Mouse (Mus musculus) forebrain, postnatal 0 days (tissue): ENCODE data around the gene Actl6b. TPM values are rescaled to one million over a fixed set of nuclear protein-coding genes. Genes with fewer than 3 reads are reported as not detected.

Experiments
- ATAC-seq: fragments of 200-750 bp; cut with Nextera tagmentation; 2 replicates; pipeline ENCODE4 v1.8.0; 2017; ENCODE audit warnings: mild to moderate bottlenecking, moderate library complexity
- DNase-seq: peaks from one replicate; pipeline ENCODE4 v3.0.0-alpha.2; 2015
- H3K27ac ChIP-seq: fragments of 300-500 bp; sonication (generic); 2 replicates; pipeline ENCODE4 v1.5.1; 2014; ENCODE audit warnings: low read depth, mild to moderate bottlenecking, antibody characterized with exemption, low read length, moderate library complexity, mixed read lengths
- H3K27me3 ChIP-seq: fragments of 300-500 bp; sonication (generic); 2 replicates; pipeline ENCODE4 v1.6.1; 2014; ENCODE audit warnings: mild to moderate bottlenecking, low read length, mixed read lengths; ENCODE audit not compliant: insufficient read depth
- H3K36me3 ChIP-seq: fragments of 300-500 bp; sonication (generic); 2 replicates; pipeline ENCODE4 v1.6.1; 2014; ENCODE audit warnings: mild to moderate bottlenecking, moderate library complexity; ENCODE audit not compliant: insufficient read depth
- H3K4me1 ChIP-seq: fragments of 300-500 bp; sonication (generic); 2 replicates; pipeline ENCODE4 v1.6.1; 2014; ENCODE audit warnings: antibody characterized with exemption; ENCODE audit not compliant: insufficient read depth
- H3K4me2 ChIP-seq: fragments of 300-500 bp; sonication (generic); 2 replicates; pipeline ENCODE4 v1.6.1; 2014; ENCODE audit warnings: low read depth, mild to moderate bottlenecking, moderate library complexity
- H3K4me3 ChIP-seq: fragments of 300-500 bp; sonication (generic); 2 replicates; pipeline ENCODE4 v1.5.1; 2014; ENCODE audit warnings: low read depth, low read length, mixed read lengths
- H3K9ac ChIP-seq: fragments of 300-500 bp; sonication (generic); 2 replicates; pipeline ENCODE4 v1.6.1; 2014; ENCODE audit warnings: mild to moderate bottlenecking
- H3K9me3 ChIP-seq: fragments of 300-500 bp; sonication (generic); 2 replicates; pipeline ENCODE4 v1.6.1; 2016; ENCODE audit warnings: low read length
- CTCF ChIP-seq: sonication (generic); IDR thresholded peaks from 2 replicates; pipeline ENCODE4 v1.5.1; 2016; ENCODE audit warnings: antibody characterized with exemption, control low read depth, low read depth
- WGBS: fragments of 180-500 bp; shearing (Covaris S2); extraction: QIAGEN DNeasy Blood & Tissue Kit; methylation state at CpG from one replicate; pipeline ENCODE4 v1.1.7; 2014; 5-methylcytosine and 5-hydroxymethylcytosine counted together
- polyA plus RNA-seq: library from polyadenylated mRNA; unstranded; fragments of >200 nt; fragmentation: Nextera tagmentation; extraction: Ambion mirVana; gene quantifications from 2 replicates; pipeline ENCODE4 v1.2.1, GENCODE M21; 2015
- total RNA-seq: library from RNA; depleted of rRNA; stranded (reverse); fragments of >200 nt; gene quantifications from 2 replicates; pipeline ENCODE4 v1.2.3, GENCODE M21; 2014

The Actl6b gene
- total and polyA plus RNA-seq, 2 experiments from 2014 or later = 254 to 281 TPM

- no peaks in the 10 kb centered on the region for H3K27me3 ChIP-seq
- DNase-seq = no peak
- H3K4me1 ChIP-seq = no peaks in the 10 kb centered on the region
Measured at GRCm38 (mm10) chr5:137561556-137561955, 8.2 kb downstream of the Actl6b start.

GRCm38 (mm10) chr5:137562965-137563364, 9.6 kb downstream of the Actl6b start:
- no peaks in the 10 kb centered on the region for H3K9me3 ChIP-seq
- ATAC-seq (no peak), DNase-seq (no peak)
- no peak overlapping the region for H3K27ac ChIP-seq
- WGBS = 75% methylated on average over 10 of the region's 10 CpGs
- no peak overlapping the region for H3K4me2 ChIP-seq
- TF ChIP-seq CTCF = no peak
- H3K27me3 ChIP-seq = no peaks in the 10 kb centered on the region
- no peak overlapping the region for H3K9ac ChIP-seq
- H3K4me1 ChIP-seq = no peaks in the 10 kb centered on the region
- H3K36me3 ChIP-seq = peaks cover 28% of the 10 kb centered on the region
- H3K4me3 ChIP-seq = no peak overlapping the region

More at GRCm38 (mm10) chr5:137561556-137561955, 8.2 kb downstream of the Actl6b start:
- TF ChIP-seq CTCF = no peak
- no peak for ATAC-seq
- Histone ChIP-seq H3K27ac (no peak overlapping the region), H3K36me3 (peaks cover 25% of the 10 kb centered on the region), H3K9ac (no peak overlapping the region), H3K9me3 (no peaks in the 10 kb centered on the region), H3K4me2 (no peak overlapping the region), H3K4me3 (no peak overlapping the region)
- WGBS = 32% methylated on average over 6 of the region's 6 CpGs

- H3K4me1 ChIP-seq = no peaks in the 10 kb centered on the region
- H3K27me3 ChIP-seq = no peaks in the 10 kb centered on the region
- no peak overlapping the region for H3K27ac ChIP-seq
- DNase-seq = no peak
- no peak overlapping the region for H3K9ac ChIP-seq
- ATAC-seq = no peak
- peaks cover 21% of the 10 kb centered on the region for H3K36me3 ChIP-seq
- H3K9me3 ChIP-seq = no peaks in the 10 kb centered on the region
- 73% methylated on average over 6 of the region's 6 CpGs for WGBS
- no peak overlapping the region for H3K4me2 ChIP-seq
- TF ChIP-seq CTCF = no peak
- no peak overlapping the region for H3K4me3 ChIP-seq
Measured at GRCm38 (mm10) chr5:137565744-137566143, 12.4 kb downstream of the Actl6b start.

- no peak for ATAC-seq
- Histone ChIP-seq H3K9ac (no peak overlapping the region), H3K36me3 (peaks cover 21% of the 10 kb centered on the region), H3K4me2 (no peak overlapping the region), H3K27me3 (no peaks in the 10 kb centered on the region), H3K4me3 (no peak overlapping the region), H3K9me3 (no peaks in the 10 kb centered on the region), H3K4me1 (no peaks in the 10 kb centered on the region), H3K27ac (no peak overlapping the region)
- no peak for DNase-seq
- TF ChIP-seq CTCF = no peak
- 93% methylated on average over 5 of the region's 5 CpGs for WGBS
Measured at GRCm38 (mm10) chr5:137566416-137566815, 13.1 kb downstream of the Actl6b start.

- no peak overlapping the region for H3K4me2 ChIP-seq
- TF ChIP-seq CTCF = no peak
- H3K4me1 ChIP-seq = no peaks in the 10 kb centered on the region
- DNase-seq = no peak
- H3K27me3 ChIP-seq = no peaks in the 10 kb centered on the region
- 82% methylated on average over 8 of the region's 8 CpGs for WGBS
- H3K9me3 ChIP-seq = no peaks in the 10 kb centered on the region
- no peak overlapping the region for H3K9ac ChIP-seq
- ATAC-seq = no peak
- no peak overlapping the region for H3K4me3 ChIP-seq
- no peak overlapping the region for H3K27ac ChIP-seq
- H3K36me3 ChIP-seq = peaks cover 21% of the 10 kb centered on the region
Measured at GRCm38 (mm10) chr5:137568223-137568798, 15.0 kb downstream of the Actl6b start.

GRCm38 (mm10) chr5:137569031-137569430, 15.7 kb downstream of the Actl6b start:
- no peak overlapping the region for H3K4me2 ChIP-seq
- H3K4me3 ChIP-seq = no peak overlapping the region
- peaks cover 19% of the 10 kb centered on the region for H3K36me3 ChIP-seq
- H3K9ac ChIP-seq = no peak overlapping the region
- no peaks in the 10 kb centered on the region for H3K27me3 ChIP-seq
- ATAC-seq (no peak), DNase-seq (no peak)
- H3K9me3 ChIP-seq = no peaks in the 10 kb centered on the region
- 78% methylated on average over 12 of the region's 12 CpGs for WGBS
- no peaks in the 10 kb centered on the region for H3K4me1 ChIP-seq
- no peak overlapping the region for H3K27ac ChIP-seq
- no peak for TF ChIP-seq CTCF

- Histone ChIP-seq H3K27ac (no peak within 1 kb of the TSS), H3K4me1 (no peaks in the 10 kb centered on the region), H3K9me3 (no peaks in the 10 kb centered on the region), H3K27me3 (no peaks in the 10 kb centered on the region), H3K4me3 (no peak within 1 kb of the TSS), H3K4me2 (no peak within 1 kb of the TSS), H3K9ac (no peak within 1 kb of the TSS), H3K36me3 (peaks cover 12% of the 10 kb centered on the region)
- DNase-seq (no peak), ATAC-seq (no peak)
- no peak for TF ChIP-seq CTCF
- 44% methylated on average over 9 of the region's 9 CpGs for WGBS
Measured at GRCm38 (mm10) chr5:137569665-137570064, 16.3 kb downstream of the Actl6b start, which contains the start of gene Tfr2. Gene Tfr2, plus strand, starts transcription at chr5:137569840.
